Mouse (Mus musculus) midbrain, embryonic 12.5 days (tissue): ENCODE measurements around the gene F12. TPM values are rescaled to one million over a fixed set of nuclear protein-coding genes. Genes with fewer than 3 reads are reported as not detected.

Source experiments
- ATAC-seq: fragments of 200-750 bp; cut with Nextera tagmentation; 2 replicates; pipeline ENCODE4 v1.8.0; 2017; ENCODE audit warnings: low read depth, moderate TSS enrichment, moderate library complexity; ENCODE audit not compliant: low FRiP score
- H3K27ac ChIP-seq: fragments of 300-500 bp; sonication (generic); replicated peaks from 2 replicates; pipeline ENCODE4 v1.5.1; 2016; ENCODE audit warnings: mild to moderate bottlenecking
- H3K27me3 ChIP-seq: fragments of 300-500 bp; sonication (generic); 2 replicates; pipeline ENCODE4 v1.6.1; 2016; ENCODE audit warnings: mild to moderate bottlenecking
- H3K36me3 ChIP-seq: fragments of 300-500 bp; sonication (generic); 2 replicates; pipeline ENCODE4 v1.6.1; 2016
- H3K4me1 ChIP-seq: fragments of 300-500 bp; sonication (generic); 2 replicates; pipeline ENCODE4 v1.6.1; 2016
- H3K4me2 ChIP-seq: fragments of 300-500 bp; sonication (generic); replicated peaks from 2 replicates; pipeline ENCODE4 v1.6.1; 2016; ENCODE audit warnings: mild to moderate bottlenecking, moderate library complexity
- H3K4me3 ChIP-seq: fragments of 300-500 bp; sonication (generic); 2 replicates; pipeline ENCODE4 v1.5.1; 2016; ENCODE audit warnings: mild to moderate bottlenecking
- H3K9ac ChIP-seq: fragments of 300-500 bp; sonication (generic); replicated peaks from 2 replicates; pipeline ENCODE4 v1.6.1; 2016; ENCODE audit warnings: mild to moderate bottlenecking, moderate library complexity
- H3K9me3 ChIP-seq: fragments of 300-500 bp; sonication (generic); 2 replicates; pipeline ENCODE4 v1.6.1; 2016; ENCODE audit warnings: mild to moderate bottlenecking
- WGBS: fragments of 180-500 bp; shearing (Covaris S2); methylation state at CpG from one replicate; pipeline ENCODE4 v1.1.7; 2016; 5-methylcytosine and 5-hydroxymethylcytosine counted together
- polyA plus RNA-seq: library from polyadenylated mRNA; unstranded; fragments of >200 nt; fragmentation: Nextera tagmentation; extraction: Ambion mirVana; gene quantifications from 2 replicates; pipeline ENCODE4 v1.2.1, GENCODE M21; 2016

The F12 gene
- polyA plus RNA-seq, 1 experiment from 2014 or later, result not detected

- H3K27ac ChIP-seq, result peak overlapping the region; percentile 99
- WGBS, result 67% methylated on average over 5 of the region's 5 CpGs
- ATAC-seq, result no peak
- H3K4me2 ChIP-seq, result peak overlapping the region; percentile 78
- H3K4me1 ChIP-seq, result peaks cover 66% of the 10 kb centered on the region
- peaks cover 13% of the 10 kb centered on the region; the same call in 1 of the 2 replicates for H3K36me3 ChIP-seq
- H3K27me3 ChIP-seq, result peaks cover 10% of the 10 kb centered on the region; the same call in 1 of the 2 replicates
- peak overlapping the region; percentile 68 for H3K4me3 ChIP-seq
- peak overlapping the region; percentile 91 for H3K9ac ChIP-seq
- H3K9me3 ChIP-seq, result no peaks in the 10 kb centered on the region
Observed at GRCm38 (mm10) chr13:55465830-55466440, 39.3 kb upstream of the F12 start.

- ATAC-seq, result peak; percentile 25; the same call in 1 of the 2 replicates
- peak overlapping the region; percentile 99 for H3K27ac ChIP-seq
- peak overlapping the region; percentile 91 for H3K9ac ChIP-seq
- no peaks in the 10 kb centered on the region for H3K9me3 ChIP-seq
- peak overlapping the region; percentile 68 for H3K4me3 ChIP-seq
- H3K36me3 ChIP-seq, result peaks cover 21% of the 10 kb centered on the region
- H3K27me3 ChIP-seq, result peaks cover 10% of the 10 kb centered on the region; the same call in 1 of the 2 replicates
- 2% methylated on average over 3 of the region's 3 CpGs for WGBS
- peak overlapping the region; percentile 78 for H3K4me2 ChIP-seq
- H3K4me1 ChIP-seq, result peaks cover 58% of the 10 kb centered on the region
Observed at GRCm38 (mm10) chr13:55465184-55465583, 38.6 kb upstream of the F12 start.

- Histone ChIP-seq H3K4me2 (peak within 1 kb of the TSS; percentile 78), H3K4me1 (peaks cover 49% of the 10 kb centered on the region), H3K27ac (peak within 1 kb of the TSS; percentile 99), H3K9me3 (no peaks in the 10 kb centered on the region), H3K4me3 (peak within 1 kb of the TSS; percentile 68), H3K36me3 (peaks cover 30% of the 10 kb centered on the region), H3K9ac (peak within 1 kb of the TSS; percentile 91), H3K27me3 (peaks cover 10% of the 10 kb centered on the region; the same call in 1 of the 2 replicates)
- ATAC-seq, result peak; percentile 82
- under 1% methylated on average over 78 of the region's 84 CpGs for WGBS
Observed at GRCm38 (mm10) chr13:55464027-55464884, 37.7 kb upstream of the F12 start, which contains the start of gene Prr7. Prr7 (plus strand) TSS chr13:55464267.

GRCm38 (mm10) chr13:55463399-55464026, 36.9 kb upstream of the F12 start:
- H3K9ac ChIP-seq, result peak overlapping the region; percentile 91
- H3K27me3 ChIP-seq, result peaks cover 10% of the 10 kb centered on the region; the same call in 1 of the 2 replicates
- H3K4me1 ChIP-seq, result peaks cover 42% of the 10 kb centered on the region
- ATAC-seq, result peak; percentile 1; the same call in 1 of the 2 replicates
- 8% methylated on average over 14 of the region's 14 CpGs for WGBS
- H3K4me3 ChIP-seq, result peak overlapping the region; percentile 68
- peaks cover 38% of the 10 kb centered on the region for H3K36me3 ChIP-seq
- H3K27ac ChIP-seq, result peak overlapping the region; percentile 99
- peak overlapping the region; percentile 78 for H3K4me2 ChIP-seq
- no peaks in the 10 kb centered on the region for H3K9me3 ChIP-seq

- peak overlapping the region; percentile 99 for H3K27ac ChIP-seq
- peaks cover 9% of the 10 kb centered on the region; the same call in 1 of the 2 replicates for H3K27me3 ChIP-seq
- peak overlapping the region; percentile 68; the same call in 1 of the 2 replicates for H3K4me3 ChIP-seq
- no peaks in the 10 kb centered on the region for H3K9me3 ChIP-seq
- no peak for ATAC-seq
- WGBS, result 51% methylated on average over 2 of the region's 2 CpGs
- H3K9ac ChIP-seq, result 0 out of 2 replicates have a peak overlapping the region, but pooled peaks have one; percentile 91
- peaks cover 36% of the 10 kb centered on the region for H3K4me1 ChIP-seq
- peak overlapping the region; percentile 78; the same call in 1 of the 2 replicates for H3K4me2 ChIP-seq
- H3K36me3 ChIP-seq, result peaks cover 43% of the 10 kb centered on the region
Observed at GRCm38 (mm10) chr13:55462965-55463364, 36.4 kb upstream of the F12 start.

- Histone ChIP-seq H3K9ac (no peak overlapping the region), H3K4me3 (no peak overlapping the region), H3K27me3 (no peaks in the 10 kb centered on the region), H3K36me3 (peaks cover 79% of the 10 kb centered on the region), H3K9me3 (no peaks in the 10 kb centered on the region), H3K4me2 (no peak overlapping the region), H3K27ac (no peak overlapping the region), H3K4me1 (peaks cover 15% of the 10 kb centered on the region)
- WGBS, result 94% methylated on average over 16 of the region's 16 CpGs
- ATAC-seq, result no peak
Observed at GRCm38 (mm10) chr13:55451785-55452549, 25.4 kb upstream of the F12 start.

GRCm38 (mm10) chr13:55451296-55451695, 24.7 kb upstream of the F12 start:
- Histone ChIP-seq H3K4me2 (no peak overlapping the region), H3K36me3 (peaks cover 74% of the 10 kb centered on the region), H3K27me3 (no peaks in the 10 kb centered on the region), H3K4me1 (peaks cover 22% of the 10 kb centered on the region), H3K27ac (no peak overlapping the region), H3K9ac (no peak overlapping the region), H3K4me3 (no peak overlapping the region), H3K9me3 (no peaks in the 10 kb centered on the region)
- ATAC-seq, result no peak
- WGBS, result 95% methylated on average over 10 of the region's 10 CpGs

GRCm38 (mm10) chr13:55450511-55450980, 24.0 kb upstream of the F12 start:
- WGBS, result 95% methylated on average over 11 of the region's 11 CpGs
- Histone ChIP-seq H3K36me3 (peaks cover 67% of the 10 kb centered on the region), H3K27me3 (no peaks in the 10 kb centered on the region), H3K27ac (no peak overlapping the region), H3K4me2 (no peak overlapping the region), H3K4me1 (peaks cover 28% of the 10 kb centered on the region), H3K4me3 (no peak overlapping the region), H3K9me3 (no peaks in the 10 kb centered on the region), H3K9ac (no peak overlapping the region)
- no peak for ATAC-seq

GRCm38 (mm10) chr13:55449679-55450441, 23.3 kb upstream of the F12 start:
- no peak overlapping the region for H3K4me3 ChIP-seq
- ATAC-seq, result no peak
- WGBS, result 92% methylated on average over 17 of the region's 17 CpGs
- peaks cover 60% of the 10 kb centered on the region for H3K36me3 ChIP-seq
- no peaks in the 10 kb centered on the region for H3K27me3 ChIP-seq
- H3K9me3 ChIP-seq, result no peaks in the 10 kb centered on the region
- peaks cover 28% of the 10 kb centered on the region for H3K4me1 ChIP-seq
- no peak overlapping the region for H3K9ac ChIP-seq
- no peak overlapping the region for H3K4me2 ChIP-seq
- no peak overlapping the region for H3K27ac ChIP-seq

GRCm38 (mm10) chr13:55449205-55449604, 22.6 kb upstream of the F12 start:
- Histone ChIP-seq H3K36me3 (peaks cover 53% of the 10 kb centered on the region), H3K4me2 (no peak overlapping the region), H3K4me1 (peaks cover 28% of the 10 kb centered on the region), H3K27ac (no peak overlapping the region), H3K9me3 (no peaks in the 10 kb centered on the region), H3K9ac (no peak overlapping the region), H3K4me3 (no peak overlapping the region), H3K27me3 (no peaks in the 10 kb centered on the region)
- no peak for ATAC-seq
- WGBS, result 95% methylated on average over 9 of the region's 9 CpGs
